Mouse (Mus musculus): ENCODE data around the gene Stard13. TPM values are rescaled to one million over a fixed set of nuclear protein-coding genes. Genes with fewer than 3 reads are reported as not detected.

Stard13 gene
- polyA plus RNA-seq, 1 experiment, result 5.0 TPM

DNA sequence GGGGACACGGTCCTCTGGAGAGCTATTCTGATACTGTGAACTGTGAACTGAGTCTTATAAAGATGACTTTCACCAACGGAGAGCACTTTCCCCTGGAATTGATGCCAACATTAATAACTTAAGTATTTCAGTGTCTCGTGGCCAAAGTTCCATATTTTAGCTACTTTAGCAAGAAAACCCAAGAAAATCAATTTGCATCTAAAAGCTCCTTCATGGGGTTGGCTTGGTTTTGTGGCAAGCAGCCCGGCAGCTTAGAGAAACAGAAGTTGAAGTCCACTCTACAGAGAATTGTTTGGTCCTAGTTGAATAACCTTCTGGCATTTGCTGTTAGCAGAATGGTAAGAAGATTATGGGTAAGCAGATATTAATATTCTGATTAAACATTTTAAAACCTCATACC, 2.2 kb downstream of the Stard13 start:
- DNase-seq (ENCODE audit: low read depth, low spot score), result no peak
- WGBS, result 50% methylated on average over 4 of the region's 4 CpGs

DNA sequence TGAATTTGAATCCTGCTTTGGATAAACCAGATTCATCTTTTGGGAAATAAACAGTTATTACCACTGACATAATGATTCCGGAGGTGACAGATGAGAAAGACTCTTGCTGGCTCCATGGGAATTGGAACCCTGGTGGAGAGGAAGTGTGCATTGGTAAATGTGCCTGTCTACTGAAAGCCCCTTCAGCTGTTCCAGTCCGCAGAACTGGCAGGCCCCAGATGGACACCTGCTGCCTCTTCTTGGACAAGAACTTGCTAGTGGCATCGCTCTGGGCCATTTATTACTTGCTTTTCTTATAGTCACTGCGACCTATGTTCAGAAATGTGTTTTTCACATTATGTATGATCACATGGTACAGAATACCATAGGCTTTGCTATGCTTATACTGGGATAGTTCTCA, 3.2 kb downstream of the Stard13 start:
- WGBS, result 96% methylated on average over 4 of the region's 4 CpGs
- DNase-seq (ENCODE audit: low read depth, low spot score), result no peak

DNA sequence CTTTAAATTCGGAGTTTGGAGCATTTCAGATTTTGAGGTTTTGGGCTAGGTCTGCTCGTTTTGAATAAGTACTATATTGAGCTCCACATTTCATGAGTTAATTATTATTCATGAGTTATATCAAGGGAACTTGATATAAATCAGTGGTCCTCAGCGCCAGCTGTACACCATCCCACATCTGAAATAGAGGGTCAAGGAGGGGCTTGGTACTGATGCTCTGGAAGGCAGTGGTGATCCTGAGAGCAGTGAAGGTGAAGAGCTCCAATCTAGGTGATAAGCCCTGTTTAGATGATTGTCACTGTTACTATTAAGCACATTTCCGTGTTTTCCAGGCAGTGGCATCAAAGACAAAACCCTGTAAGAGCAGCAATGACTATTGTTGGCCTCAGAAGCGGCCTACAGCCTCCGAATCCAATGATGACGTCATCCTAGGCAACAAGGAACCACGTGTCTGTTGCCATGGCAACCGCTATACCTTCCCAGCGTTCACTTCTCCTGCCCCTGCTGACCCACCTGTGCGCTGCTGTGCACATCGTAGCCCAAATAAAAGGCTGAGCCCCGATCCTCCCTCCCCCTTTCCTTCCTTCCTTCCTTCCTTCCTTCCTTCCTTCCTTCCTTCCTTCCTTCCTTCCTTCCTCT, 5.2 kb downstream of the Stard13 start:
- 79% methylated on average over 13 of the region's 13 CpGs for WGBS
- no peak for DNase-seq (ENCODE audit: low read depth, low spot score)

DNA sequence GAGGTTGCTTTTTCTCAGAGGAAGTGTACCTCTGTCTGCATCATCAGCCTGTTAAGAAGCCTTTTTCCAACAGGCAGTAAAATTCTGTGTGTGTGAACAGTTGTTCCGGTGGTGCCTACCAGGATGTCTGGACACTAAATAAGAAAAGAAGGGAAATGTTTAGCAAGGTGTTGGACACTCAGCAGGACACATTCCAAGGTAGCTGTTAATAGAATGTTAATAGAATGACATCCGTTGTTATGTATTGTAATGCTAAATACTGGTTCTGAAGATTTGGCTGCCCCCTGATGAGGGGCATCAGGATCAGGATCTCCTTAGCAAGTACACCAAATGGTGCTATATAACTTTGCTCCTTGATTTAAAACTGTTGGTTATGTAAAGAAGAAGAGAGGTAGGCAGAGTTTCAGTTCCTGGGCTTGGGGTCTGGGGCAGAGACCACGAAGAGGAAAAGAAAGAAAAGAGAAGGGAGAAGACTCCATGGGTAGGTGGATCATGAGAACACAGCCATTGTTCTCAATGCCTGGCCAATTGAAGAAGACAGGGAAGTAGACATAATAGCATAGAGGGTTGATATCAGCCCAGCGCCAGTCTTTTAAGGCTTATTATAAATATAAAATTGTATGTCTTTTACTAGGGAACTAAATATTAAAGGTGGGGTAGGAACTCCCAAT, 9.8 kb downstream of the Stard13 start:
- DNase-seq (ENCODE audit: low read depth, low spot score), result no peak
- 74% methylated on average over 4 of the region's 4 CpGs for WGBS

DNA sequence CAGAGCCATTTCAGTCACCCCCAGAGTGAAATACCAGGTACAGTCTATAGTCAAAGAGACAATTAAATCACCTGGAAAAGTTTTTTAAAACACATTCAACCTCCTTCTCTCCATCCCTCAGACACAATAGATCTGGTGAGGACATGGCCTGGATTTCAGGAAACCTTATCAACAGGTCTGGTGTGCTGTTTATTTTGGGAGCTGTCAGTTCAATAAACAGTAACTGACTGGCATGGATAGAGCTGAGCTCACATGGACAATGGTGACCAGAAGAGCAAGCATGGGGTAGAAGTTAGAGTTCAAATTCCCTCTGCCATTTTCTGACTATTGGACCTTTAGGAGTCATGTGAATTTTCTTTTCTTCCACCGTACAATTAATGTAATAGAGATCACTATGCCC, 10.8 kb downstream of the Stard13 start:
- WGBS, result 92% methylated on average over 1 of the region's 1 CpGs
- no peak for DNase-seq (ENCODE audit: low read depth, low spot score)

DNA sequence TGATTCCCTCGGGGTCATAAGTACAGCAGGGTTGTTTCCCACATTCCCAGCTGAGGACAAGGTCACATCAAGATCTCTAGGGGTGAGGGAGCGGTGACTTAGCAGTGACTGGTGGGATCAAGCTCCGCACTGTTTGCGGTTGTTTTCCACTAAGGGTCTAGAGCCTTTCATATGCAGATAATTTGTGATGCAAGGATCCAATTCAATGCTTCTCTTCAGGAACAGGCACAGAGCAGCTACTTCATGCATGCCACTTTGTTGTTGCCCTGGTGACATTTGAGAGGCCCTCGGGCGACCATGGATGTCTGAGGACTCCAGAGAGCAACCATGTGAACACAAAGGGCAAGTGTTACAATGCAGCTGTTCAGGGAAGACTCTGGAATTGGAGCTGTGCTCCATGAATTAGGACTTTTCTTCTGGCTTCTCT, 14.9 kb downstream of the Stard13 start:
- 79% methylated on average over 6 of the region's 6 CpGs for WGBS
- no peak for DNase-seq (ENCODE audit: low read depth, low spot score)

DNA sequence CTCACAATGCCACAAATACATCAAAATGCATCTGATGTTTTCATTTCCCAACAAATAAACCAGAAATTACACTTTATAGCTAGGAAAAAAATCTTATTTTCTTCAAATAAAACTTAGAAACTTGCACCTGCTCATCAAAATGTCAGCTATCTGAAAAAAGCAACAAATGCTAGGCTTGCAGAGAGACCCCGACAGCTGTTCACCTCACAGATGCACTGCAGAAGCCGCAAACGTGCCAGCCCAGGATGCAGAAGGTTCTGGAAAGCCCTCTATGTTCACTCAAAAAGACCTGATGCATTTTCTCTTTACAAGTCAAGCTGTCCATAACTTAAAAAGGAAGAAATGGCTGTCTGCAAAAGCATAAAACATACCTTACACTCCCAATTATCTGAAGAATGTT, 20.5 kb downstream of the Stard13 start:
- WGBS, result 88% methylated on average over 3 of the region's 3 CpGs
- no peak for DNase-seq (ENCODE audit: low read depth, low spot score)

DNA sequence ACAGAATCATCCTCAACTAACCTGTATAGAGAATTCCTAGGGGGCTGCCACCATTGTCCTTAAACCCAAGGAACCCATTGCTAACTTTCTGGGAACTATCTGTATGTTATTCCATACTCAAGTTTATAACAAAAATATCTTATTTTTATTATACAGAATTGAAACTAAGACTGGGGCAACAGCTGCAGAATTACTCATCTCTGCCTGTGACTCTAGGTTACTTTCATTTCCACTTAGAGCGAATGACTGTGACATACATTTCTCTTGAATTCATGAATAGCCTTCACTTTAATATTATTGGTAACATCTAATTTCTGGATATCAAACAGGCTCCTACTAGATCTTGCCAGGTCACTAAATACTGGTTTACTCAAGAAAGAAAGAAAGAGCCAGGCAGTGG, 22.8 kb downstream of the Stard13 start:
- DNase-seq (ENCODE audit: low read depth, low spot score), result no peak
- 97% methylated on average over 1 of the region's 1 CpGs for WGBS

DNA sequence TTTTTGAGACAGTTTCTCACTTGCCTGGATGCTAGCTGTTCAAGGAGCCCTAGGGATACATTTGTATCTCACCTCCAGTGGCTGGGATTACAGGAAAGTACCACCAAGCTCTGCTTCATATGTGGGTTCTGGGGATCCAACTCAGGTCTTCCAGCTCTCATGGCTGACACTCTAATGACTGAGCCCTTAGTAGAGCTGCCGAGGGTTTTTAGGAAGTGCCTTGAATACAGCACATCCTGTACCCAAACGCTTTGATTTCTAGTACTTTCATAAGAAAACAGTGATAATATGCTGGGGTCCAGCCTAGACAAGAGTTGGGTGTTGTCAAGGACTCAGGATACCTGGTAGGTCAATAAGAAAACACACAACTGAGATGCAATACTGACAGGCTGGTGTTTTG, 23.6 kb downstream of the Stard13 start:
- no peak for DNase-seq (ENCODE audit: low read depth, low spot score)
- 74% methylated on average over 2 of the region's 2 CpGs for WGBS

DNA sequence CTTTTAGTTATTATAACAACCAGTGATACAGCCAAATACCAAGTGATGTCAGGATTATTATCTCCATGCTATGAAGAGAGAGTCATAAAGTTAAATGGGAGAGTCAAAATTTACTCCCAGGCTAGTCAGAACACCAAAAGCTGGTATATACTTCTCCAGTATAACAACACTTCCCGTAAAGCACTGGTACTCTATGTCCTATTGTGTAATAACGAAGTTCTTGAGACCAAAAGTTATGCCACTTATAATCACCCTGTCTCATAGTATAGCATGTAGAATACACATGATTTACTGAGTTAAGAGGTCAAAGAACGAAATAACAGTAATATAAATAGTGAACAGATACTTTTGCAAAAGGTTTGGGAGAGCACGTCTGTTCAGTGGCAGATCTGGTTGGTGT, 28.6 kb downstream of the Stard13 start:
- WGBS, result 61% methylated on average over 4 of the region's 4 CpGs
- DNase-seq (ENCODE audit: low read depth, low spot score), result no peak

DNA sequence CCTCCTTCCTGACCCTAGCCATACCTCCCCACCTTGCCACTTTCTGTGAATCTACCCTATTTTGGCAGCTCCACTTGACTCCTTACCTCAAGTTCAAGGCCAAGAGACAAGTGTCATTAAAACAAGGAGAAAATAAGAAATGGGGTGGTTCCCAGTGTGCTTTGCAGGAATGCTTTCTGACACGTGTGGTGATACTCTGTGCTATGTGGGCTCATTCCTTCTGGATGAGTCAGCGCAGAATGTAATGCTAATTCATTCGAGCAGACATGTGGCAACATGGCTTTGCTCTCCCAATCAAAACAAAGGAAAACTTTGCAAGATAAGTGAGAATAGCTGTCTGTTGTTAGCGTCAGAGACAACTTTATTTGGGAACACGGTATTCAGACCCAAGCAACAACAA, 30.7 kb downstream of the Stard13 start:
- DNase-seq (ENCODE audit: low read depth, low spot score), result no peak
- 67% methylated on average over 5 of the region's 5 CpGs for WGBS

DNA sequence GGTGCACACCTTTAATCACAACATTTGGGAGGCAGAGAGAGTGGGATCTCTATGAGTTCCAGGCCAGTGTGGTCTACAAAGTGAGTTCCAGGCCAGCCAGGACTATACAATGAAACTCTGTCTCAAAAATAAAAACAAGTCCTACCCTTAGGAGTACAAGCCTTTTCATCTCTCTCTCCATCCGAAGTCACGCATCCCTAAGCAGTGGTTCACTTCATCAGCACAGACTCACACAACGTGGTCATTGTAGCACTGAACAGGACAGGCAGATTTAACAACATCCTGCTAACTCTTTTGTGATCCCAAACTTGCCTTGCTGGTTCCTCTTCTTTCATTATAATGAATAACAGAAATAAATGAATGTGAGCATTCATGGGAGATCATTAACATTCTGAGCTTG, 32.4 kb downstream of the Stard13 start:
- 68% methylated on average over 3 of the region's 3 CpGs for WGBS

DNA sequence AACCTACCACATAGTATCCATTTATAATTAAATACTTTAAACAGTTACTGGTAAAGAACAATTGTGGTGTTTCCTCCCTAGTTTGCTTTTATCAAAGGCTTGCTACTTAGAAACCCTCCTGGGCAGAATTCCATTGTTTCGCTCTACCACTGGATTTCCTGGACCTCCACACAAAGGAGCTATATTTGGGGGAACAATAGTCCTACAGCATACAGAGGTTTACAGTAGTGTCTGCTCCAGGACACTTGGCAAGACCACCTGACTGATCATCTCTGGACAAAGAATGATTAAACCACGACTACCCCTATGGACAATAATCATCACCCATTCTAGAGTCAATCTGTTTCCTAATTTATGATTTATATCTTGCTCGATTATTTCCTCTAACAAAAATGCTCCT, 34.4 kb downstream of the Stard13 start:
- WGBS, result 89% methylated on average over 3 of the region's 3 CpGs
- DNase-seq (ENCODE audit: low read depth, low spot score), result no peak

More for the DNA sequence above, 32.4 kb downstream of the Stard13 start:
- DNase-seq (ENCODE audit: low read depth, low spot score), result no peak

DNA sequence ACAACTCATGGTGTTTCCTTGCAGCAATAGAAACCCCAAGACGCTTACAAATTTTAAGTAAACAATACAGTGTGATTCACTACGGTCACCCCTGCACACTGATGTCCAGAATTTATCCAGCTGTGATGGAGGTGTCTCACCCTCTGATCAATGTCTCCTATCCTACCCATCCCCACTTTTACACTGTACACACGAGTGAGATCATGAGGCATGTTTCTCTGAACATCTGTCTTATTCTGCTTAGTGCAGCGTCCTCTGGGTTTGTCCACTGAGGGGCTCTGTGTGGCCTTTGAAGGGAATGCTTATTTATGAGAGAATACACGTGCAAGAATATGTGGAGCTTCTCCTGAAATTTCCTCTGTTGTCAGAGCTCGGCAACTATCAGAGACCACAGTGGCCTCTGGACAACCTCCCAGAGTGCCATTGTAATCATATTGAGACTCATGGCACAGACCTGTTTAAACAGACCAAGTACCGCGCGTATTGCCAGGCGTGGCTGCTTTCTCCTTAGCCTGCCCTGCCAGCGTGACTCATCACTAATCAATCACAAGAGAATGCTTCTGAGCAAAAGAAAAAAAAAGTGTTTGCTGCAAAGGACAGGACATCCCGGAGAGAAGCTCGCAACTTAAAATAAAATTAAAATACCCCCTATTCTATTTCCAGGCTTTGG, 36.9 kb downstream of the Stard13 start:
- WGBS, result 40% methylated on average over 13 of the region's 13 CpGs

DNA sequence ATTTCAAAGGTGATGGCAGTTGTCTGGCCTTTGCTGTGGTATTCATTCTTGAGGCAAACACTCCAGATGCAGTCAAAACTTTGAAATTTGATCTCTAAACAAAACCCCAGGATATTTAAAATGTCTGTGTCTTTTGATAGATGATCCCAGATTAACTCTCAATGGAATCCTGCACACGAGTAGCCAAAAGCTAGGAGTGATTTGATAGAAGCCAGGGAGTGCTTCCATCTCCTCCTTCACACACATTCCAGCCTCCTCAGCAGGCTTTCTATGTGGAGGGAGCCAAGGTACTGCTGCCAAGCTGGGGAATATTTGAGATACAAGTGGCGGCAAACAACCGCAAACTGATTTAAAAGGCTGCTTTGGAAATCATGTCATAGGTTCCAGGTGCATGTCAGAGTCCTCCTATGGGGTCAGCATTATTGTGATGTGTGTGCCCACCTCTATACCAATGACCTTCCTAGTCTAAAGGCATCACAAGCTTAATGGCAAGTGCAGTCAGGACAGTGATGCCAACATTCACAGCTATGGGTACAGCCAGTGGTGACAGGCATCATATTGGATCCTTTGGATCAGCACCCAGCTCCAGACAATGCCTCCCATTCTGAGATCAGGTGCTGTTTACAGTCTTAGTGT, 39.6 kb downstream of the Stard13 start:
- DNase-seq (ENCODE audit: low read depth, low spot score), result no peak
- WGBS, result 81% methylated on average over 3 of the region's 3 CpGs

More for the DNA sequence above, 36.9 kb downstream of the Stard13 start:
- DNase-seq (ENCODE audit: low read depth, low spot score), result no peak

DNA sequence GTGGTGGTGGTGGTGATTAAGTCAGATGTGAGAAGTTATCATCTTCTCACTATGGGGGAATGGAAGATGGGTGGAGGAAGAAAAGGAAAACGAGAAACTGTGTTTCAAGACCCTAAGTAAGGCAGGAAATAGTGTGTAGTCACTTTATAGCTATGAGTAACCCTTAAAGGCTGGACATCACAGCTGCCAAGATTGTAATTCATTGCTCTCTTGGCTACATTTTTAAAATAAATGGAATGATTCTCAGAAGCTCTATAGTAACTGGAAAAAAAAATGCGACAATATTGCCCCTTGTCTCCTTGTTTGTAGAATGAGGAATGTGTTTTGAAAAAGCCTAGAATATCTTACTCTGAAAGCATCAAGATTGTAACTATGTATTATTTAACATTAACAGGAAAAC, 41.4 kb downstream of the Stard13 start:
- 67% methylated on average over 2 of the region's 2 CpGs for WGBS
- no peak for DNase-seq (ENCODE audit: low read depth, low spot score)

DNA sequence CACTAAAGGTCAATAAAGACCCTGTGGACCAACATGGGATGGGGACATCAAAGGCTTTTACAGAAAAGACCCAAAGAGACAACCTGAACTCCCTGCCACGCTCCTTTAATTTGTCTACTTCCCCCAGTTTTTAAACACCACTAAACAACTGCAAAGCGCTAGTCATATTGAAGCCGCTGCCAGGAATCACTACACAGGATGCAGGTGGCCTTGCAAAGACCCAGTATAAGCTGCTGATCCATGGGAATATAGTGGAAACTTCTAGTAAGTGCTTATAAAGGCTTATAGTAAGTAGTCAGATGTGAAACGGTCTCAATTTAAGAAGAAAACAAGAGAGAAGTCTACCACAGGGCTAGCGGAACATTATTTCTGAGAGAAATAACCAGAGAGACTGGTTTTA, 42.9 kb downstream of the Stard13 start:
- 68% methylated on average over 5 of the region's 5 CpGs for WGBS
- DNase-seq (ENCODE audit: low read depth, low spot score), result no peak

DNA sequence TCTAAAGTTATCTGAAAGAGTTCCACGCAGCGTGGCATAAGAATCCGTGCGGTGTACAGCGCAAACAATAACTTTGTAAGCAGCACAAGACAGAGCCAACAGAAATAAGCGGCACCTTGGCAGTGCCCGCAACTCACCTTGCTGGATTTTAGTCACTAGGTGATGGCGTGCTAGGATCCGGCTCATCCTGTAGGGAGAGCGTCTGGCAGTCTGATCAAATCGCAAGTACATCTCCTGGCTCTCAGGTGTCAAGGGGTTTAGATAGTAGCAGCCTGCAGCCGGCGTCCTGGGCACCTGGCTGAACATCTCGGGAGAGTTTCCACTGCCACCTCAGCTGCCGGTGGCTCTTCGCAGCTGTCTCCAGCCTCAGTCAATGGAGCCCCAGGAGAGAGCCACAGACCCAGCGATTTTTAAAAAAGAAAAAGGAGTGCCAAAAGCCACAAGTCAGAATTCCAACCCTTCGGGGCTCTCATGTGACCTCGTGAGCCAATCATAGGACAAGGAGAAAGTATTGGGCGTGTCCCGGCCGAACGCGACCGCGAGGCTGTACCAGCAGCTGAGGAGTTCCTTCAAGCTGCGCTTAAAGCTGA, 43.8 kb downstream of the Stard13 start:
- WGBS, result under 1% methylated on average over 27 of the region's 27 CpGs
- DNase-seq (ENCODE audit: low read depth, low spot score), result no peak

DNA sequence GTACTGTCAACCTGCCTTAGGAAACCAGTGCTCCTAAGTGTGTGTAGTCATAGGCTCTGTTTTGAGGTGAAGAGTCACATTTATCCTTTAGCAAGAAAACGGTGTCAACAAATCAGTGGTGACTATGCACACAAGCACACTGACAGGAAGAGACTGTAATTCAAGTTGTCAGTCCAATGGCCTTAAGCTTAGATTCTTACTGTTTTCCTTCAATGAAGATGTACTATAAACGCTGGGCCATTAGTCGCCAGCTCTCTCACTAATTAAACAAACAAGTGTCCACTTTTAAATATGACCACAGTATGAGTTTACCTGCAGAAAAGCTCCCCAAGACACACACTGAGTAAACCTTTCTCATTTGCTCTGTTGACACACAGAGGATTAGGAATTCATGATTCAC, 44.3 kb downstream of the Stard13 start:
- DNase-seq (ENCODE audit: low read depth, low spot score), result no peak
- 5% methylated on average over 3 of the region's 3 CpGs for WGBS

DNA sequence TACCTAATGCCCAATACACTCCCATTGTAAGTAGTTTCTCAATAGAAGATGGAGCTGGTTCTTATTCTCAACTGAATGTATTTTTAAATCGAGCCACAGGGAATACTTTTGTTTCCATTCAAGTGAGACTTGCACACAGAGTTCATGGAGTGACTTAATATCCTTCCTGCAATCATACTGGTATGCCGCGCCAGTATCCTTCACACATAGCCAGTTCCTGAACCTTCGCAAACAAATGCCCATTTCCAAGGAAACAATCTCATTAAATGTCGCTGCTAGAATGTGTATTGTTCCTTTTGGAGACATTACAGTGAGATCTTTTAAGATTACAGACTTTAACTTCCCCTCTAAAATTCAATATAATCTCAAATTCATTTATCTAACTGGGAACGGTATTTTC, 45.0 kb downstream of the Stard13 start:
- no peak for DNase-seq (ENCODE audit: low read depth, low spot score)
- 57% methylated on average over 6 of the region's 6 CpGs for WGBS

Measured in large intestine, adult 2 months (tissue).